Mouse (Mus musculus) adrenal gland, adult 8-10 months (tissue): ENCODE data around the gene Shisa6. TPM values are rescaled to one million over a fixed set of nuclear protein-coding genes. Genes with fewer than 3 reads are reported as not detected.

Experiments used
- DNase-seq: peaks from one replicate; pipeline ENCODE4 v3.0.0; 2022
- total RNA-seq, 4 experiments: library from RNA; stranded (reverse); gene quantifications; 2 replicates each; pipeline ENCODE4 v1.2.4; 2022

The Shisa6 gene
- 1 to 10 TPM in 1 of 4 experiments, under 1 TPM in 3; 0.15 to 1.0 (median 0.61) TPM for total RNA-seq

- no peak for DNase-seq
These were observed at the start of gene Shisa6 for GRCm38 (mm10) chr11:66525371-66526045. Gene Shisa6, minus strand, starts transcription at chr11:66525964.

DNA sequence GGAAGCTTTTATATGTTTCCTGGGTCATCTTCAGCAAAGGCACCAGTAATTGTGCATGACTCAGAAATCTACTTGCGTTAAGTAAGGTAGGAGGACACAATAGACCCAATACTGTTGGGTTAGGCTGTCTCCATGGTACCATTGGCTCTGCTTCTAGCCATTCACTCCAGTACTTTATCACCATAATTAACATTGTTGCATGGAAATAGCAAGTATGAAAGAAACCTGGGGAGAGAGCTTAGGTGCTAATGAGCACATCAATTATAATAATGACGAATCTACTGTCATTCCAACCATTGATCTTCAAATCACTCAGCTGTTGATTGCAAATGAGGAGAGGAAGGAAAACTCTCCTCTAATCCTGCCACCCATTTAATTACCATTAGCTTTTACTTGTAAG is 48.1 kb upstream of the Shisa6 start:
- no peak for DNase-seq

GRCm38 (mm10) chr11:66569045-66569444 is 43.3 kb upstream of the Shisa6 start:
- no peak for DNase-seq

GRCm38 (mm10) chr11:66568386-66568791 is 42.6 kb upstream of the Shisa6 start:
- DNase-seq: no peak

DNA sequence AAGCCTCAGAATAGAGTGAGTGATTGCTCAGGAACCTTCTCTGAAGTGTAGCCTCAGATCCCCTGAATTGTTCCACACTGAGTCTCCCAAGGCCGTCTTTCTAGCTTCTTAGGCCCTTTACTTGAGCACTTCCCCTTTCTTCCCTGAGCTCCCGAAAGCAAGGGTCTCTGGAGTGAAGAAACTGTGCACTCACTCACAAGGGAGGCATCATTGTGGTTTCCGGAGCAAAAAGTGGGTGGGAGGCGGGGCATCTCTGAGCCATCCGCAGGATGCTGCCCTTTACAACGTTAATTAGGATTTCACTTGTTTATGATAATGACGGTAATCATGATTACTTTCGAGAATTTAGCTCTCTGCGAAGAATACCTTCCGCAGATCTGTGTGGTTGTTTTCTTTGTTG is 41.6 kb upstream of the Shisa6 start:
- DNase-seq: no peak

DNA sequence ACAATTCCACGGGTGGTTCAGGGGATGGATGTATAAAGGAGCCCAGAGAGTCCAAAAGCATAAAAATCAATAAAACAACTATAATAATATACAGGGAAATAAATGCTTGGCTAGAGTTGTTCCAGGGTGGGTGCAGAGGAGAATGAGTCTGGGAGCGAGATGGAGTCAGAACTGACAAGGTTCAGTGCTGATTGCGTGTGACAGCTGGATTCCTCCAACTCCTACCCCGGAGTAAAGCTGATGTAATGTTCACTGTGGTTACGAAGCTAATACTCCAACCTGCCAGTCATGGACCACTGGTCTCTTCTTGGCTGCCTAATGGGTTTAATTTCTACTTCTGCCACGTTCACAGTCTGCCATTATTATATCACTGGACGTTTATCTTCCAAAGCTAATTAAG is 36.5 kb upstream of the Shisa6 start:
- DNase-seq: no peak

DNA sequence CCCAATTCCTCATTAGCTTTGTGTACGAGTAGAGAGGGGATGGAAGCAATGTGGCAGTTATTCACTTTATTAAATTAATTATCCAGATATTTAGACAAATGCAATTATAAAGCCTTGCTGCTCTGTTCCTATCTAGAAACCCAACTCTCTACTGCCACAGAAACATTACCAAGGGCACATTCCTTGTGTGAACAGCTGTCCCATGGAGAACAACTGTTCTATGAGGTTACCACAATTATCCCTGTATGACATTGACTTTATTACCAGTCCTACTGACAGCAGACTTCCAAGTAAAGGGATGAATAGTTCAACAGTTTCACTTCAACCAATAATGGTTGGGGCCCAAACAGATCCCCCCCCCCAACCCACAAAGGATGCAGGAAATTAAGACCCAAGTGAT is 12.1 kb upstream of the Shisa6 start:
- no peak for DNase-seq

GRCm38 (mm10) chr11:66535866-66536265 is 10.1 kb upstream of the Shisa6 start:
- peak; percentile 57 for DNase-seq

DNA sequence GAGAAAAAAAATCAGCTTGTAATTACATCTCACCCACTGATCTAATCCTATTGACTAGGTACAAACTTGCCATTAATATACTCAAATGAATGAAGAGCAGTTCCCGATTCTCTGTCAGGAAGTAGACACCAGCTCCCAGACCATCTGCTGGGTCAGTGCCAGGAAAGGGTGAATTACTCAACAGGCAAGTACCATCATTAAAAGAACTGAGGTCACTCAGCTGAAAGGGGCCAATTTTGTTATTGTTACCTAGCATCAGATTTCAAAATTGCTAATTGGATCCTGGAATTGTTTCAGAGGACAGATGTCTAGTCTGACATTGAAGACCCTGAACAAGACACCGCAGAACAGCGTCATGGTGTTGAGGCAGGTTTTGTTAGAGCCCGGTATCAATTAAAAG is 9.4 kb upstream of the Shisa6 start:
- DNase-seq: peak; percentile 32

DNA sequence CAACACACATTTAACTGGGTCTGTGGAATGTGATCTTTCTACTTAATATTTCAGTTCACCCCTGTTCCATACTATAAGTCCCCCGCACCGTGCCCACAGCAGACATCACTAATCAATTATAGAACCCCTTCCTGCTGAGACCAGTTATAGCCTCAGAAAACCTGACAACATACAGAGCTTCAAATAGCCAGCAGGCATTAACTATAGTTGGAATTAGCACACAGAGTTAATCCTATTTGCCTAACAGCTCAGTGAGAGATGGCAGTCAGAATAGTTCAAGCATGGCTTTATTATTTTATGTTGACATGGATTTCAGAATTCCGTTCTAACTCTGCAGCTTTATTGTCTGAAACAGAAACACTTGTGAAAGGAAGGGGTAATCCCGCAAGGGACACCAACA is 8.5 kb upstream of the Shisa6 start:
- DNase-seq: no peak

DNA sequence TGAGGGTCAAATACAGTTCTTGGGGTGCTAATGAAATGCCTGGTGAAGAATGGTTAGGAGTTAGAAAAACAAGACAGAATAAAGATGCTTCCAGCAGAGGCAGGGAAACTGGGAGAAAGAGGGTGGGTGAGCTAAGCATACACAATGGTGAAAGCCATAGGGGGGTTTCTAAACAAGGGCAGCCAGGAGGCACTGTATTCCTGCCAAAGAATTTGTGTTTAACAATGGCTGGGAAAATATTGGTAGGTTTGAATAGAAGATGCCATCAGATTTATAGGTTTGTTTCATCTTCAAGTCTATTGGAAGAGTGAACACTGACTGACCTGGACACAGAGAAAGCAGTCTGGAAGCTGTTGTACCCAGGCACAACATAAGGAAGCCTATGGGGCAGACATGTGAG is 2.4 kb upstream of the Shisa6 start:
- no peak for DNase-seq

GRCm38 (mm10) chr11:66527343-66527742 is 1.6 kb upstream of the Shisa6 start:
- no peak for DNase-seq

DNA sequence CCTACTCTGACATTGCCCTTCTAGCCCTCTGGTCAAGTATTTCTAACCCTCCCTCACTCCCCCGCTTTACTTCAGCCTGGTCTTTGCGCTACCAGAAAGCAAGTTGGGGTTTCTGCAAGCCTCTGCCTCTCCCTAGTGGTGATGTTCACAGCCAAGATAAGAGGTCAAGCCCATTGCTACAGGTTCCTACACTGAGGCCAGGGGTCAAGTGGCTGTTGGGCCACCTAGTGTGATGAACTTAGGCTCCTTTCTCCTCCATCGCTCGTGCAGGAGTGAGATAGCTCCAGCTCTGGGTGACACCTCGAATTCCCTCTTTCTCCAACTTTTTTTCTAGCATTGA is 1.2 kb upstream of the Shisa6 start:
- DNase-seq: no peak

GRCm38 (mm10) chr11:66526046-66526980 is 549 bp upstream of the Shisa6 start:
- no peak for DNase-seq

GRCm38 (mm10) chr11:66524251-66524650 is 1.5 kb downstream of the Shisa6 start:
- DNase-seq: no peak

- no peak for DNase-seq
These were observed 3.4 kb downstream of the Shisa6 start for GRCm38 (mm10) chr11:66522376-66522775.

DNA sequence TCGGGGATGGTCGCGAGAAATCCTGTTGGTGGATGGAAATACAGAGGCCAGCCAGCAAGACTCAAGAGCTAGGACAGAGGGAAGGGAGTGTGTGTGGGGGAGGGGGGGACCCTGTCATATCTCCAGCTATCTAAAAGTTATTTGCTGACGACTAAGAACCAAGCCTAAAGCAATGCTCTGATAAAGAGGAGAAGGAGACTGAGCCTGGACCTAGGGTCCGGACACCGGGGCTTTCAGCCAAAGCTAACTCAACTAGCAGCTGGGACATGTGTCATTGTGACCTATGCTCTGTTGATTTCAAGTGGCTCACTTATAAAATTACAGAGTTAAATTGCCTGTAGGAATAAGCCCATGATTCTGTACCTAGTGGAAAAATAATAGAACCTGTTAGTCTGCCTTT is 6.4 kb downstream of the Shisa6 start:
- DNase-seq: no peak

DNA sequence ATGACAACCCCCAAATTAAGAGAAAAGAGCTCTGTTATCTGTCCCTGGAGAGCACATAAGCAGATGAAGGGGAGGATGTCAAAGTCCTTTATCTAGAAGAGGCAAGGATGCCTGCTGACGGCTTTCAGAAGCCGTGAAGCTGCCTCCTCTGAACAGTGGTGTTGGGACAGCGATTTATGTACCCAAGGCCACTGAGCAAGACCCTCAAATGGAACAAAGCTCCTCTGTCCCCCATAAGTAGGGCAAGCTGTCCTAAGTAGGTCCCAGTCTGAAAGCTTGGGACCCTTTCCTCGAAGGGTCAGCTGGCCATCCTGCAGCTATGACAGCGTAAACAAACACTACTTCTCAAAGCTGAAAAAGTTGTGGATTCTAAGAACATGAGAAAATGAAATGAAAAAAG is 11.4 kb downstream of the Shisa6 start:
- no peak for DNase-seq

DNA sequence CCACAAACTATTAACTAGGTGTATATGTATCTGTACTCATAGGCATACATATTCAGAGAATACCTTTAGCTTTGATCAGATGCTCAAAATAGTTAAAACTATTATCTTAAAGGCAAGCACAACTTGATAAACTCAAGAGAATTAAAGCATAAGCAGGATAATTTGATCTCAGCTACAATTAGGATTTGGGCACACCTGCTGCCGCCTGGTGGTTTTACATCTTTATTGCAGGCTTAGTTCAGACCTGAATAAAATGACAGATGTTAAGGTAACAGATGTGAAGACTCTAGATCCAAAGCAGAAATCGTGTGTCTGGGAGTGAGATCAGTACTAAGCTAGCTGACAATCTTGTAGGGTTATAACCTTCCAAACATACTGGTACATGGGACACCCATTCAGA is 24.8 kb downstream of the Shisa6 start:
- DNase-seq: no peak

- no peak for DNase-seq
These were observed 26.8 kb downstream of the Shisa6 start for GRCm38 (mm10) chr11:66498857-66499445.

DNA sequence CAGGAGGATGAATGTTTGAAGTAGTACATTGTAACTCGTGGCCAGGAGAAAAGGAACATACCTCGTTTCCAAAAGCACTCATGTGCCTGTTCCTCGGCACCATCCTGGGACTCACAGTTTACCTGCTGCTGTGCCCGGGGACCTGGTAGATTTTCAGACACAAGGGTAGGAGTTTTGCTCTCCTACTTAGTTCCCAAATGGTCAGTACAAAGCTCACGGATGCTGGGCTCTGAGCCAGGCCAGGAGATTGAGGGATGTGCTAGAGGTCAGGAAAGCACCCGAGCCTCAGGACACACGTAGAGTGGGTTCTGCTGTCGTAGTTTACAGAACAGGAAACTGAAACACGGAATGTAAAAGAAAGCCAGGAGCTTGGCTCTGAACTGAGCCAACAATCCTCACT is 29.5 kb downstream of the Shisa6 start:
- DNase-seq: no peak

- DNase-seq: no peak
These were observed 31.4 kb downstream of the Shisa6 start for GRCm38 (mm10) chr11:66494391-66494790.

- peak; percentile 57 for DNase-seq
These were observed 38.0 kb downstream of the Shisa6 start for GRCm38 (mm10) chr11:66487765-66488164.

GRCm38 (mm10) chr11:66482501-66482900 is 43.3 kb downstream of the Shisa6 start:
- no peak for DNase-seq
